Mouse (Mus musculus) lung, postnatal 0 days (tissue): ENCODE measurements at regions not wholly inside any gene's neighbourhood (a gene's known extent, or its start where the extent isn't known, plus 50 kb on each side); places are given as distances from the start of the nearest gene placed in this dataset.

Experiments
- CTCF ChIP-seq: IDR thresholded peaks from 2 replicates; pipeline ENCODE4 v1.5.1; 2016; ENCODE audit warnings: antibody characterized with exemption, mild to moderate bottlenecking
- EP300 ChIP-seq: IDR thresholded peaks from 2 replicates; pipeline ENCODE4 v1.6.1; 2016; ENCODE audit warnings: antibody characterized with exemption, mild to moderate bottlenecking, control low read depth

DNA sequence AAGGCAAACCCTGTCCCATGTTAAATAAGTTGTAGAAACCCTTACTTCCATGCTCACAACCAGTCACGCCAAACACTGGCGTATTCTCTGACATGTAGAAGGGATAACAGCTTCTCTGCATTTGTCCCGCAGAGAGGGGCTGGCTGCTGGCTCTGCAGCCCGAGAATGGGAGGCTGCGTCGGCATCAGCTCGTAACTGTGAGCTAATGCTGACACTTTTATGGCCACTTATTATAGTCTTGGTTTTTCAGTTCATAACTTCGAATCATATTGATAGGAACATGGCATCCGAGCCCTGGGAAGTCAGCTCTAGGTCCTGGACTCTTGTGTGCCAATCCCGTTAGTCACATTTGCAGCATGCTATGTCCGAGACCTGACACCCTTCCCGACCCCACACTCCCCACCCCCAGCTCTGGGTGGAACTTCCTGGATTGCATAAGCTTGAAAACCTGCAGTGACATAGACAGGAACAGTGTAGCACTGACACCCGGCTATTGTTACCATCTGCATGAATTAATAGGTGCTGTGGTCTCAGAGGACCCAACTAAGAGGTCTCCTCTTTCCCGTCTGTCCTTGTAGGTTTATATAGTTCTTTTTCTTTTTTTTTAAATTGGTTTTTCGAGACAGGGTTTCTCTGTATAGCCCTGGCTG lies 217.3 kb upstream of the Sall1 start:
- TF ChIP-seq CTCF, result no peak
- TF ChIP-seq EP300, result peak; percentile 71
